Mouse (Mus musculus): ENCODE data around the gene Map3k5. TPM values are rescaled to one million over a fixed set of nuclear protein-coding genes. Genes with fewer than 3 reads are reported as not detected.
A peak's percentile ranks its signal among the peaks of the same experiment; 100 is the strongest.

Map3k5 gene
- total and polyA plus RNA-seq, 2 experiments from 2014 or later, result 1.5 to 5.3 TPM

GRCm38 (mm10) chr10:20107031-20107430 lies 172.8 kb downstream of the Map3k5 start:
- WGBS, result 91% methylated on average over 14 of the region's 14 CpGs
- H3K9ac ChIP-seq (replicated peaks; ENCODE audit: low read length, poor library complexity, severe bottlenecking), result no peak overlapping the region
- no peak for TF ChIP-seq CTCF (IDR thresholded peaks at IDR 0.05)
- no peak overlapping the region for H3K4me2 ChIP-seq (ENCODE audit: low read depth, low read length, poor library complexity, severe bottlenecking)
- H3K27ac ChIP-seq (ENCODE audit: low read depth, low read length), result no peak overlapping the region
- no peak for DNase-seq (ENCODE audit: low spot score)
- H3K4me1 ChIP-seq (ENCODE audit: insufficient read depth, low read length), result no peaks in the 10 kb centered on the region
- no peaks in the 10 kb centered on the region for H3K27me3 ChIP-seq (ENCODE audit: insufficient read depth, low read length)
- no peaks in the 10 kb centered on the region for H3K9me3 ChIP-seq (ENCODE audit: low read length)
- no peak for ATAC-seq (ENCODE audit: low FRiP score)
- no peak overlapping the region for H3K4me3 ChIP-seq (ENCODE audit: low read depth, low read length)
- no peaks in the 10 kb centered on the region for H3K36me3 ChIP-seq (ENCODE audit: insufficient read depth, low read length)

DNA sequence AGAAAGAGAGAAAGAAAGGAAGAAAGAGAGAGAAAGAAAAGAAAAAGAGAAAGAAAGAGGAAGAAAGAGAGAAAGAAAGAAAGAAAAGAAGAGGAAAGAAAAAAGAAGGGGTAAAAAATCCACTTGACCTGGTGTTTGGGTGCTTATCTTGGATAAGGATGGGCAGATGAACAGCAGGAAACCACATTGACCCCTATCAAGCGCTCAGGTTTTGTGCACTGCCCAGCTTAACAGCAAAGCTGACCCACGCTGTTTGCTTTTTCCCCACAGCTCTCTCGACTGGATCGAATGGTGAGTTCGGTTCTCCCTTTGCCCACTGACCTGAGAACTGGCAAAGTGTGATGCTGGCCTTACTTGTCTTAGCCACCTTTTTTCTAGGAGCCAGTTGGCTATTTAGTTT lies 177.2 kb downstream of the Map3k5 start:
- Histone ChIP-seq H3K4me2 (ENCODE audit: low read depth, low read length, poor library complexity, severe bottlenecking) (no peak overlapping the region), H3K36me3 (ENCODE audit: insufficient read depth, low read length) (no peaks in the 10 kb centered on the region), H3K27me3 (ENCODE audit: insufficient read depth, low read length) (no peaks in the 10 kb centered on the region), H3K27ac (ENCODE audit: low read depth, low read length) (no peak overlapping the region), H3K4me1 (ENCODE audit: insufficient read depth, low read length) (no peaks in the 10 kb centered on the region), H3K9ac (replicated peaks; ENCODE audit: low read length, poor library complexity, severe bottlenecking) (no peak overlapping the region), H3K4me3 (ENCODE audit: low read depth, low read length) (no peak overlapping the region), H3K9me3 (ENCODE audit: low read length) (no peaks in the 10 kb centered on the region)
- WGBS, result 94% methylated on average over 5 of the region's 5 CpGs
- TF ChIP-seq CTCF (IDR thresholded peaks at IDR 0.05), result no peak
- ATAC-seq (ENCODE audit: low FRiP score), result no peak
- no peak for DNase-seq (ENCODE audit: low spot score)

- ATAC-seq (ENCODE audit: low FRiP score), result no peak
- Histone ChIP-seq H3K27me3 (ENCODE audit: insufficient read depth, low read length) (no peaks in the 10 kb centered on the region), H3K9me3 (ENCODE audit: low read length) (no peaks in the 10 kb centered on the region), H3K4me1 (ENCODE audit: insufficient read depth, low read length) (no peaks in the 10 kb centered on the region), H3K4me2 (ENCODE audit: low read depth, low read length, poor library complexity, severe bottlenecking) (no peak overlapping the region), H3K9ac (replicated peaks; ENCODE audit: low read length, poor library complexity, severe bottlenecking) (no peak overlapping the region), H3K36me3 (ENCODE audit: insufficient read depth, low read length) (no peaks in the 10 kb centered on the region), H3K4me3 (ENCODE audit: low read depth, low read length) (no peak overlapping the region), H3K27ac (ENCODE audit: low read depth, low read length) (no peak overlapping the region)
- 85% methylated on average over 18 of the region's 18 CpGs for WGBS
- DNase-seq (ENCODE audit: low spot score), result peak; percentile 35
- TF ChIP-seq CTCF (IDR thresholded peaks at IDR 0.05), result no peak
Observed at GRCm38 (mm10) chr10:20112026-20112973, 178.0 kb downstream of the Map3k5 start.

- Histone ChIP-seq H3K27ac (ENCODE audit: low read depth, low read length) (no peak overlapping the region), H3K9ac (replicated peaks; ENCODE audit: low read length, poor library complexity, severe bottlenecking) (no peak overlapping the region), H3K36me3 (ENCODE audit: insufficient read depth, low read length) (no peaks in the 10 kb centered on the region), H3K4me3 (ENCODE audit: low read depth, low read length) (no peak overlapping the region), H3K27me3 (ENCODE audit: insufficient read depth, low read length) (no peaks in the 10 kb centered on the region), H3K4me2 (ENCODE audit: low read depth, low read length, poor library complexity, severe bottlenecking) (no peak overlapping the region), H3K9me3 (ENCODE audit: low read length) (no peaks in the 10 kb centered on the region), H3K4me1 (ENCODE audit: insufficient read depth, low read length) (no peaks in the 10 kb centered on the region)
- ATAC-seq (ENCODE audit: low FRiP score) (no peak), DNase-seq (ENCODE audit: low spot score) (peak; percentile 51)
- WGBS, result 94% methylated on average over 15 of the region's 15 CpGs
- TF ChIP-seq CTCF (IDR thresholded peaks at IDR 0.05), result no peak
Observed at GRCm38 (mm10) chr10:20119504-20120425, 185.5 kb downstream of the Map3k5 start.

DNA sequence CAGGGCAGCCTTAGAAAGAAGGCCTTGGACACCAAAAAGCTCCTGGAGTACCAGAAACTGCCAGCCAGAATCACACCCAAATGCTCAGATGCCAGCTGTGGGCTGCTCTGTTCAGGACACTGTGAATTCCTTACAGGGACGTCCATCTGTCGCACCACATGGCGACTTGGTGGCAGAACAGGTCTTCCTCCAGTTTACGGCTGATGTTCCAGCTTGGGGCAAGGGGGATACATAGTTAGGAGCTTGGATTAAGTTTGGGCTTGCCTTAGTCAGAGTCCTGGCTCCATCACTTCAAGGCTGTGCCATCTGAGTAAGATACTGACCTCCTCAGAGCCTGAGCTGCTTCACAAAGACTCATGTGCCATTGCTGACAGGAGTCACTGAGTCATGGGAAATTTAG lies 187.7 kb downstream of the Map3k5 start:
- ATAC-seq (ENCODE audit: low FRiP score), result no peak
- WGBS, result 83% methylated on average over 4 of the region's 4 CpGs
- H3K27me3 ChIP-seq (ENCODE audit: insufficient read depth, low read length), result no peaks in the 10 kb centered on the region

More for the DNA sequence above, 187.7 kb downstream of the Map3k5 start:
- H3K4me3 ChIP-seq (ENCODE audit: low read depth, low read length), result no peak overlapping the region
- H3K36me3 ChIP-seq (ENCODE audit: insufficient read depth, low read length), result no peaks in the 10 kb centered on the region
- H3K9me3 ChIP-seq (ENCODE audit: low read length), result no peaks in the 10 kb centered on the region
- no peaks in the 10 kb centered on the region for H3K4me1 ChIP-seq (ENCODE audit: insufficient read depth, low read length)
- no peak overlapping the region for H3K27ac ChIP-seq (ENCODE audit: low read depth, low read length)
- DNase-seq (ENCODE audit: low spot score), result peak; percentile 34
- H3K4me2 ChIP-seq (ENCODE audit: low read depth, low read length, poor library complexity, severe bottlenecking), result no peak overlapping the region
- no peak overlapping the region for H3K9ac ChIP-seq (replicated peaks; ENCODE audit: low read length, poor library complexity, severe bottlenecking)
- TF ChIP-seq CTCF (IDR thresholded peaks at IDR 0.05), result no peak

Data from midbrain, postnatal 0 days (tissue).